Mouse (Mus musculus) yolk sac, embryonic 10.5 days (tissue): ENCODE results near the gene Grid2.

Source experiments
- DNase-seq: peaks from one replicate; pipeline ENCODE4 v3.0.0-alpha.2; 2017; ENCODE audit warnings: low spot score

Gene Grid2

GRCm38 (mm10) chr6:64730506-64731020 lies 1474.9 kb downstream of the Grid2 start:
- no peak for DNase-seq

- DNase-seq = no peak
Measured at GRCm38 (mm10) chr6:64731126-64731525, 1475.5 kb downstream of the Grid2 start.

DNA sequence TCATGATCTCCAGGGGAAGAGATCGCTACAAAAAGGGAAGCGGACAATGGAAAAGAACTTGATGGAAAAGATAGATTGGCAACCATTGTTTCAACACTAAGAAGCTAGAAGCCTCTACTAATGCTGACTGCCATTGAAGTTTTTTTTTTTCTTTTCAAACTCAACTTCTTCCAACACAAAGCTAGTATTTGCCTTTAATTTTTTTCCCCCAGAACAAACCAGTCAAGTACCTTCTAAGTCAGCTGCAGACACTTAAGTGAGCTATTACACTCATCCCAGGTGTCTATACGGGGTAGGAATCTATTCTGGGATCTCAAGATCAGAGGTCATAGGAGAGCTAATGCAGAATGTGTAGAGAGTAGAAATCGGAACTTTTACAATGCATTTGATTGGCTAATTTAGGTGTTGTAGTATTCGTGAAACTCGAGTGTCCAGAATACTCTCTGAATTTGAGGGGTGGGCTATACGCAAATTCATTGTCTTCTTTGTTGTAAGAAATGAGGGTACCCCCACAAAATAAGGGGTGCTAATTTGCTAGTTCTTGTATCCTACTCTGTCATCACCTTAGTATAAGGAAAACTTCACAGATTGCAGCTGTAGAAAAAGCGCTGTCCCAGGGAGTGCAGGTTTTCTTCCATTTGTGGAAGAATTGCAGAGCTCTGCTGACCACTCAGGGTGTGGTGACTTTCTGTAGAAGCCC lies 1476.1 kb downstream of the Grid2 start:
- no peak for DNase-seq

- no peak for DNase-seq
Measured at GRCm38 (mm10) chr6:64733311-64733710, 1477.6 kb downstream of the Grid2 start.

DNA sequence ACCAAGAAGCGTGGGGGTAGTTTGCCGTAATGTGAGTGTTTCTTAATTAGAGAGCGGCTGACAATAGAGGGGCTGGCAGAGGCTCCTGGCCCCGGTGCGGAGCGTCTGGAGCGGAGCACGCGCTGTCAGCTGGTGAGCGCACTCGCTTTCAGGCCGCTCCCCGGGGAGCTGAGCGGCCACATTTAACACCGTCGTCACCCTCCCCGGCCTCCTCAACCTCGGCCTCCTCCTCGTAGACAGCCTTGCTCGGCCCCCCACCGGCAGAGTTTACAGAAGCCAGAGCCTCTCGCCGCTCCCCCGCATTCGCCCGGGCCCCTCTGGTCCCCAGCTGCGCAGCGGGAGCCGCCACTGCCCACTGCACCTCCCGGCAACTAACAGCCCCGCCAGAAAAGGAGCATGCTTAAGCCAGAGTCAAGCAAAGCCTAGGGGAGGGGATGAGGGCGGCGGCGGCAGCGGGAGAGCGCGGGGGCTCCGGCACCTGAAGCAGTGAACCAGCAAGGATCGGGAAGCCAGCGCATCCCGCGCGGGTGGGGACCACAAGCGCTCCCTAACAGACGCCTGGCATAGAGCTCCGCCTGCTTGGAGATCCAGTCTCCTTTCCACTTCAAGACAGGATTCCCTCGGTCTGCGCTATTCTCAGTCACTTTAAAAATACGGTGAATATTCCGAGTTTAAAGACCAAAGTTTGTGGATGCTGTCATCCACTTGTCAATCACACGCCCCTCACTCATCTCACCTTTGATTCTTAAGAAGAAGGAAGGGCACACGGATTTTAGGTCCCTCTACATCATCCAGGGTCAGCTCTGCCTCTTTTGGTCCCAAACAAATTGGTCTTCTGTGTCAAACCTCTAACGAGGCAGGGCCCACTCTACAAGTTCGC lies 1479.0 kb downstream of the Grid2 start:
- DNase-seq = no peak

- DNase-seq = no peak
Measured at GRCm38 (mm10) chr6:64736317-64736716, 1480.6 kb downstream of the Grid2 start.

- DNase-seq = no peak
Measured at GRCm38 (mm10) chr6:64742915-64743489, 1487.3 kb downstream of the Grid2 start.
